In genomic region chr16:32815160-32815605, GRCm38 (mm10) we compare ENCODE assay signal across 8 mouse cellular contexts. TPM values are rescaled to one million over a fixed set of nuclear protein-coding genes. Genes with fewer than 3 reads are reported as not detected.
DNase-seq lines count a peak whose midpoint lies in the region; ATAC-seq lines count a peak whose summit lies in the region.
"Had no signal": no experiment of that assay in that cellular context is flagged by ENCODE, and none has a peak within 500 bp of the region (broad histone marks: within the 10 kb centered on the region; RNA-seq: fewer than 3 reads in every experiment).

No protein-coding gene starts in this region.

- H3K4me3 ChIP-seq in embryonic facial prominence, embryonic 12.5 days, result peak overlapping the region; percentile 25; the same call in 1 of the 2 replicates
- peak overlapping the region; percentile 44 for H3K4me3 ChIP-seq in hindbrain, embryonic 10.5 days
- H3K4me3 ChIP-seq in limb, embryonic 12.5 days (replicated peaks), result peak overlapping the region; percentile 28
- H3K4me3 ChIP-seq in neural tube, embryonic 15.5 days (replicated peaks), result peak overlapping the region; percentile 35

- WGBS in embryonic facial prominence, embryonic 12.5 days, result 1% methylated on average over 6 of the region's 6 CpGs
- WGBS in hindbrain, embryonic 10.5 days, result 11% methylated on average over 6 of the region's 6 CpGs
- WGBS in limb, embryonic 12.5 days, result 1% methylated on average over 6 of the region's 6 CpGs
- WGBS in neural tube, embryonic 15.5 days, result 4% methylated on average over 6 of the region's 6 CpGs

- DNase-seq in ZHBTc4 (ENCODE audit: low read depth, low spot score), result peak; percentile 62
- DNase-seq in hindbrain, embryonic 10.5 days (ENCODE audit: low spot score), result peak; percentile 54
- DNase-seq in adrenal gland, adult 2 months, result no peak
- no peak for DNase-seq in MN1 (ENCODE audit: low spot score)

- no peak overlapping the region for H3K9ac ChIP-seq in embryonic facial prominence, embryonic 12.5 days
- no peak overlapping the region for H3K9ac ChIP-seq in limb, embryonic 12.5 days (replicated peaks)
- no peak overlapping the region for H3K9ac ChIP-seq in neural tube, embryonic 15.5 days (replicated peaks)

- H3K27ac ChIP-seq in embryonic facial prominence, embryonic 12.5 days, result no peak overlapping the region
- H3K27ac ChIP-seq in hindbrain, embryonic 10.5 days, result peak overlapping the region; percentile 59; the same call in 1 of the 2 replicates
- H3K27ac ChIP-seq in limb, embryonic 12.5 days, result peak overlapping the region; percentile 56; the same call in 1 of the 2 replicates
- H3K27ac ChIP-seq in neural tube, embryonic 15.5 days (replicated peaks), result no peak overlapping the region

- peaks cover 15% of the 10 kb centered on the region; the same call in 1 of the 2 replicates for H3K4me1 ChIP-seq in embryonic facial prominence, embryonic 12.5 days
- peaks cover 21% of the 10 kb centered on the region for H3K4me1 ChIP-seq in hindbrain, embryonic 10.5 days (replicated peaks)
- H3K4me1 ChIP-seq in limb, embryonic 12.5 days (replicated peaks), result peaks cover 19% of the 10 kb centered on the region
- H3K4me1 ChIP-seq in neural tube, embryonic 15.5 days, result peaks cover 14% of the 10 kb centered on the region

- no peaks in the 10 kb centered on the region for H3K36me3 ChIP-seq in embryonic facial prominence, embryonic 12.5 days
- no peaks in the 10 kb centered on the region for H3K36me3 ChIP-seq in hindbrain, embryonic 10.5 days
- H3K36me3 ChIP-seq in limb, embryonic 12.5 days, result no peaks in the 10 kb centered on the region
- H3K36me3 ChIP-seq in neural tube, embryonic 15.5 days, result no peaks in the 10 kb centered on the region

- no peaks in the 10 kb centered on the region for H3K9me3 ChIP-seq in embryonic facial prominence, embryonic 12.5 days
- H3K9me3 ChIP-seq in hindbrain, embryonic 10.5 days, result no peaks in the 10 kb centered on the region
- H3K9me3 ChIP-seq in limb, embryonic 12.5 days, result no peaks in the 10 kb centered on the region
- H3K9me3 ChIP-seq in neural tube, embryonic 15.5 days (replicated peaks), result no peaks in the 10 kb centered on the region

- no peaks in the 10 kb centered on the region; the same call in 1 of the 2 replicates for H3K27me3 ChIP-seq in embryonic facial prominence, embryonic 12.5 days
- H3K27me3 ChIP-seq in hindbrain, embryonic 10.5 days (ENCODE audit: insufficient read depth, poor library complexity, severe bottlenecking), result peaks cover 10% of the 10 kb centered on the region; the same call in 1 of the 2 replicates
- no peaks in the 10 kb centered on the region for H3K27me3 ChIP-seq in limb, embryonic 12.5 days
- no peaks in the 10 kb centered on the region for H3K27me3 ChIP-seq in neural tube, embryonic 15.5 days (replicated peaks)

- no peak; the same call in 1 of the 2 replicates for ATAC-seq in embryonic facial prominence, embryonic 12.5 days (ENCODE audit: insufficient number of reproducible peaks, insufficient read depth, low FRiP score, low TSS enrichment)
- ATAC-seq in limb, embryonic 12.5 days (ENCODE audit: insufficient number of reproducible peaks, insufficient read depth, low FRiP score, low TSS enrichment, low read depth), result peak; percentile 58
- peak; percentile 35; the same call in 1 of the 2 replicates for ATAC-seq in neural tube, embryonic 15.5 days (ENCODE audit: low FRiP score)

- peak overlapping the region; percentile 49 for H3K4me2 ChIP-seq in embryonic facial prominence, embryonic 12.5 days (replicated peaks)
- H3K4me2 ChIP-seq in limb, embryonic 12.5 days, result peak overlapping the region; percentile 57
- peak overlapping the region; percentile 60 for H3K4me2 ChIP-seq in neural tube, embryonic 15.5 days

RNA-seq across cellular contexts. Expression of gene Smbd1, which starts 4.9 kb away (rescaled TPM):
- not detected in 2 replicates for polyA plus RNA-seq in embryonic facial prominence, embryonic 12.5 days (2016; fragmentation: Nextera tagmentation; extraction: Ambion mirVana)
- polyA plus RNA-seq in hindbrain, embryonic 10.5 days (2016; fragmentation: Nextera tagmentation; extraction: Ambion mirVana), result not detected in 2 replicates
- polyA plus RNA-seq in limb, embryonic 12.5 days (2016; fragmentation: Nextera tagmentation; extraction: Ambion mirVana), result not detected in 2 replicates
- polyA plus RNA-seq in neural tube, embryonic 15.5 days (2015; fragmentation: Nextera tagmentation; extraction: Ambion mirVana), result not detected in 2 replicates
- not detected for total RNA-seq in adrenal gland, adult 2 months (2021)
- polyA plus RNA-seq in adrenal gland, adult 2 months (2012; rRNA removed), result not detected in 2 replicates
- total RNA-seq: common myeloid progenitor, adult 5-6 weeks had no signal

RNA-seq across cellular contexts. Expression of gene Muc20, which starts 17.9 kb away (rescaled TPM):
- not detected in 2 replicates for polyA plus RNA-seq in embryonic facial prominence, embryonic 12.5 days (2016; fragmentation: Nextera tagmentation; extraction: Ambion mirVana)
- polyA plus RNA-seq in hindbrain, embryonic 10.5 days (2016; fragmentation: Nextera tagmentation; extraction: Ambion mirVana), result 0.09 TPM in 1 of 2 replicates, not detected in the other
- polyA plus RNA-seq in limb, embryonic 12.5 days (2016; fragmentation: Nextera tagmentation; extraction: Ambion mirVana), result not detected in 2 replicates
- not detected in 2 replicates for polyA plus RNA-seq in neural tube, embryonic 15.5 days (2015; fragmentation: Nextera tagmentation; extraction: Ambion mirVana)
- total RNA-seq in adrenal gland, adult 2 months (2021), result under 1 TPM; 0.20 to 0.24 TPM
- not detected in 2 replicates for polyA plus RNA-seq in adrenal gland, adult 2 months (2012; rRNA removed)
- total RNA-seq: common myeloid progenitor, adult 5-6 weeks had no signal

Comparison
In these comparisons a context has a peak if more than half of its experiments do, and no peak if none do; other contexts are left out.
1. DNase-seq: peak in ZHBTc4 (single experiment) and hindbrain, embryonic 10.5 days (single experiment); none in adrenal gland, adult 2 months (single experiment) and MN1 (single experiment).
2. H3K27ac ChIP-seq: peak in hindbrain, embryonic 10.5 days (single experiment) and limb, embryonic 12.5 days (single experiment); none in embryonic facial prominence, embryonic 12.5 days (single experiment) and neural tube, embryonic 15.5 days (single experiment).
3. Peak in every context shown above with its lines, with median percentiles within 50 percentile points of each other: H3K4me2 ChIP-seq and H3K4me3 ChIP-seq.